Mouse (Mus musculus): ENCODE results near the gene Tnfrsf1b.
"Not testable (repeated sequence)": the region's sequence is repeated elsewhere in the genome, so short reads cannot be mapped to it uniquely, and the experiment has no call there.

Gene Tnfrsf1b

DNA sequence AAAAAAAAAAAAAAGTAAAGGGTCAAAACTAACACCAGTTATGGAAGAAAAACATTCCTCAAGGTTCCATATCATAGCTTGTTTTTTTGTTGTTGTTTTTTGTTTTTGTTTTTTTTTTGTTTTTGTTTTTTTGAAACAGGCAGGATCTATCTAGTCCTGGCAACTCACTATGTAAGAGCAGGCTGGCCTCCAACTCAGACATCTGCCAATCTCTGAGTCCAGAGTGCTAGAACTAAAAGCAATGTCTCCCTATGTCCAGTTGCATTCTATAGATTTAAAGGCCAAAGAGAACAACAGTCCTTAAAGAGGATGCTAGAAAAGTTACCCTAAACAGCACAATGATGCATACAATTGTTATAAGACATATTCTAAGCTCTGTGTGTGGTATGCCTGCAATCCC, 58.1 kb downstream of the Tnfrsf1b start:
- no peak for DNase-seq (ENCODE audit: low read depth)

DNA sequence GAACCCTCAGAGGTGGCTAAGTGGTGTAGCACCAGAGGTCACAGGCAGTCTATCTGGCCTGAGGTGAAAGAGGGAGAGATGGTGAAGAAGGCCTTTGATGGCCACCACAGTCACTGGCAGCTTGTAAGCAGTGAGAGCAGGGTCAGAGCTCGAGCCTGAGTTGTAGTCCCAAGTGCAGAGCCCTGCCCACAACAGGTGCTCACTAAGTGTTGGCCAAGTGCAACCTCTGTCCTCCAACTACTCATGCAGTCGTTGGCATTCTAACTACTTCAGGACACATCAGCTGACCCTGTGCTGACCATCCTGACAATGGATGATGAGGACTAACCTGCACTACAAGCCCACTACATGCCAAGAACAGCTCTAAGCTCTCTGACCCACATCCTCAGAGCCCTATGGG, 59.1 kb downstream of the Tnfrsf1b start:
- DNase-seq (ENCODE audit: low read depth): no peak

DNA sequence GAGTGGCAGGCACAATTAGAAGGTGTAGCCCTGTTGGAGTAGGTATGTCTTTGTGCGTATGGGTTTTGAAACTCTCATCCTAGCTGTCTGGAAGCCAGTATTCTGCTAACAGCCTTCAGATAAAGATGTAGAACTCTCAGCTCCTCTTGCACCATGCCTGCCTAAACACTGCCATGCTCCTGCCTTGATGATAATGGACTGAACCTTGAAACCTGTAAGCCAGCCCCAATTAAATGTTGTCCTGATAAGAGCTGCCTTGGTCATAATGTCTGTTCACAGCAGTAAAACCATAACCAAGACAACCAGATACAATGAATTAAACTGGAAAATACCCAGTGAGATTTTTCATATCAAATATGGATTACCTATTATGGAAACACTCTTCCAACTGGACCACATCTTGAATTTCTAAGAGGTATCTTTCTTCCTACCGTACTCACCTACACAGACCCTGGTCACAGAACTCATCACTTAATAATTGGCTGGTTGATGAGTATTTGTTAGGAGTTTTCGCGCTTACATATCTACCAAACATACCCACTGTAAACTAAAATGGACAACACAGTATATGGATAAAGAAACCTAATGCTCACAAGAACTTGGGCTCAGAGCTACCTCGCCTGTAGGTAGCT, 67.6 kb downstream of the Tnfrsf1b start:
- no peak for DNase-seq (ENCODE audit: low read depth)

DNA sequence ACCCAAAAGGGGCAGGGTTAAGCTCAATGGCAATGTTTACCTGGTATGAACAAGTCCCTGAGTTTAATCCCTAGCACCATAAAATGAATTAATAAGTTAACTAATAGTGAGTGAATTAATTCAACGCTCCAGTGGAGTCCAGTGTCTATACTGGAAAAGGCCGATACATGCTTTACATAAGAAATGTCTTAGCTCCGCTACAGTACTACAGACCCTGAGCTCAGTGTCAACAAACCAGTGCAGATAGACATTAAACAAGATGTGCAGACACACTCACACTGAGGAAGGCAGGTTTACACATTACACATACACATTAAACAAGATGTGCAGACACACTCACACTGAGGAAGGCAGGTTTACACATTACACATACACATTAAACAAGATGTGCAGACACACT, 81.1 kb downstream of the Tnfrsf1b start:
- not testable (repeated sequence) for DNase-seq (ENCODE audit: low read depth)

DNA sequence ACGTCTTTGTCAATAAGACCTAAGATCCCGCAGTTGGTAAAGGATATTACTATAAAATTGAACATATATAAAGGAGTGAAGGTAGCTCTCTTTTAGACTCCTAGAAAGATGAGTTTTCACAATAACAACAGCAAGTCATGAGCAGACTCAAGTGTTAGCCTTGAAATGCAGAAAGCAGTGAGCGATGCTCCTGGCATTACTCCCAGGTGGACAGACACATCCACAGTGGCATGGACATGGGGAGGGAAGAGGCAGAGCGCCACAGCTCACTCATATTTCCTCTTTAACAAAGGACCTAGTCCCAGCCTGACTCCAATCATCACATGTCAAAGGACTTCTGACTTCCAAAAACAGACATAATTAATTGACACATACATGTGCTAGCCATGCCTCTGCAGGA, 82.6 kb downstream of the Tnfrsf1b start:
- no peak for DNase-seq (ENCODE audit: low read depth)

Data from 416B (cell line).